Mouse (Mus musculus) liver, embryonic 11.5 days (tissue): ENCODE data around the gene Hba-a2. TPM values are rescaled to one million over a fixed set of nuclear protein-coding genes. Genes with fewer than 3 reads are reported as not detected.
A peak's percentile ranks its signal among the peaks of the same experiment; 100 is the strongest.
"Not testable (repeated sequence)": the region's sequence is repeated elsewhere in the genome, so short reads cannot be mapped to it uniquely, and the experiment has no call there.

Source experiments
- ATAC-seq: fragments of 200-750 bp; cut with Nextera tagmentation; replicated peaks from 2 replicates; pipeline ENCODE4 v1.8.0; 2017; ENCODE audit warnings: moderate number of reproducible peaks, mild to moderate bottlenecking, moderate TSS enrichment, moderate library complexity; ENCODE audit not compliant: low FRiP score
- DNase-seq: peaks from one replicate; pipeline ENCODE4 v3.0.0-alpha.2; 2017; ENCODE audit warnings: low spot score
- H3K27ac ChIP-seq: fragments of 300-500 bp; sonication (generic); 2 replicates; pipeline ENCODE4 v1.5.1; 2014; ENCODE audit warnings: mild to moderate bottlenecking, low read depth, low read length, control low read depth
- H3K27me3 ChIP-seq: fragments of 300-500 bp; sonication (generic); replicated peaks from 2 replicates; pipeline ENCODE4 v1.6.1; 2014; ENCODE audit warnings: low read length, mixed read lengths; ENCODE audit not compliant: control insufficient read depth, insufficient read depth
- H3K36me3 ChIP-seq: fragments of 300-500 bp; sonication (generic); 2 replicates; pipeline ENCODE4 v1.6.1; 2014; ENCODE audit warnings: mild to moderate bottlenecking, low read length, moderate library complexity, mixed read lengths; ENCODE audit not compliant: control insufficient read depth, insufficient read depth
- H3K4me1 ChIP-seq: fragments of 300-500 bp; sonication (generic); replicated peaks from 2 replicates; pipeline ENCODE4 v1.6.1; 2014; ENCODE audit warnings: low read length, mixed read lengths; ENCODE audit not compliant: control insufficient read depth, insufficient read depth
- H3K4me2 ChIP-seq: fragments of 300-500 bp; sonication (generic); 2 replicates; pipeline ENCODE4 v1.6.1; 2014; ENCODE audit warnings: mild to moderate bottlenecking, control low read depth, moderate library complexity
- H3K4me3 ChIP-seq: fragments of 300-500 bp; sonication (generic); 2 replicates; pipeline ENCODE4 v1.5.1; 2014; ENCODE audit warnings: low read depth, low read length, control low read depth
- H3K9ac ChIP-seq: fragments of 300-500 bp; sonication (generic); 2 replicates; pipeline ENCODE4 v1.6.1; 2014; ENCODE audit warnings: low read depth, low read length, control low read depth
- H3K9me3 ChIP-seq: fragments of 300-500 bp; sonication (generic); 2 replicates; pipeline ENCODE4 v1.6.1; 2016; ENCODE audit warnings: low read length, inconsistent platforms, mixed read lengths; ENCODE audit not compliant: control insufficient read depth
- WGBS: fragments of 180-500 bp; shearing (Covaris S2); extraction: QIAGEN DNeasy Blood & Tissue Kit; methylation state at CpG from one replicate; pipeline ENCODE4 v1.1.7; 2014; 5-methylcytosine and 5-hydroxymethylcytosine counted together
- polyA plus RNA-seq: library from polyadenylated mRNA; unstranded; fragments of >200 nt; fragmentation: Nextera tagmentation; extraction: Ambion mirVana; gene quantifications from 2 replicates; pipeline ENCODE4 v1.2.1, GENCODE M21; 2014

Hba-a2 gene
- 25,282 and 25,421 TPM in 2 replicates for polyA plus RNA-seq

DNA sequence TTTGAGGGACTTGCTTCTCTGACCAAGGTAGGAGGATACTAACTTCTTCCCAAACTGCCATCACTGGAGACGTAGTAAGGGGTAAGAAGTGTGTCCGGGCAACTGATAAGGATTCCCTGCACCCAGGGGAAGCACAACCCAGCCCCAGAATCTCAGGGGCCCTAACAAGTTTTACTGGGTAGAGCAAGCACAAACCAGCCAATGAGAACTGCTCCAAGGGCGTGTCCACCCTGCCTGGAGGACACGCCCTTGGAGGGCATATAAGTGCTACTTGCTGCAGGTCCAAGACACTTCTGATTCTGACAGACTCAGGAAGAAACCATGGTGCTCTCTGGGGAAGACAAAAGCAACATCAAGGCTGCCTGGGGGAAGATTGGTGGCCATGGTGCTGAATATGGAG lies at the start of gene Hba-a2:
Gene Hba-a2, plus strand, starts transcription at position 287 of the 400 bp plus-strand sequence.
- H3K27me3 ChIP-seq, H3K36me3 ChIP-seq, H3K4me1 ChIP-seq, H3K9me3 ChIP-seq, DNase-seq: not testable (repeated sequence)
- peak within 1 kb of the TSS; percentile 81 for H3K27ac ChIP-seq
- WGBS: no CpG with 5 or more reads among the region's 4 CpGs
- peak within 1 kb of the TSS; percentile 45 for H3K4me3 ChIP-seq
- peak; percentile 88 for ATAC-seq
- peak within 1 kb of the TSS; percentile 50 for H3K4me2 ChIP-seq
- peak within 1 kb of the TSS; percentile 55 for H3K9ac ChIP-seq

- Histone ChIP-seq H3K4me1 (peaks cover 58% of the 10 kb centered on the region), H3K36me3 (peaks cover 9% of the 10 kb centered on the region), H3K4me3 (no peak overlapping the region), H3K9me3 (no peaks in the 10 kb centered on the region), H3K4me2 (no peak overlapping the region), H3K27ac (peak overlapping the region; percentile 78), H3K27me3 (no peaks in the 10 kb centered on the region), H3K9ac (0 out of 2 replicates have a peak overlapping the region, but pooled peaks have one; percentile 31)
- DNase-seq (no peak), ATAC-seq (no peak)
Measured at GRCm38 (mm10) chr11:32247068-32247467, 49.2 kb upstream of the Hba-a2 start.

DNA sequence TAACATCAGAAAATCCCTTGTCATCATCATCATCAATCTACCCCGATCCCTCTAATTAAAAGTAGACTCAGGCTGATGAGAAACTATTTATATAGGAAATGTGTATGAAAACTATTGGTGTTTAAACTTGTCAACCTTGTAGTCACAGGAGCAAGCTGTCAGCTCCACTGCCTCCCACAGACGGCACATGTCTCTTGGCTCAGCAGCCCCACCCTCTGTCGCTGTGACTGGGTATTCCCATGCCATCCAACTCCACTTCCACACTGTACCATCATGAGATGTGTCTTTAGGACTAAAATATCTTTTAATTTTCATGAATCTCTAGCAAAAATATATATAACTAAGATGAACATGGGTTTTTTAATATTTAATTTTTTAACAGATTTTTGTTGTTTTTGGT lies 47.9 kb upstream of the Hba-a2 start:
- DNase-seq: no peak
- Histone ChIP-seq H3K27ac (peak overlapping the region; percentile 78; the same call in 1 of the 2 replicates), H3K9ac (no peak overlapping the region), H3K36me3 (peaks cover 11% of the 10 kb centered on the region), H3K27me3 (no peaks in the 10 kb centered on the region), H3K4me1 (peaks cover 47% of the 10 kb centered on the region), H3K4me3 (no peak overlapping the region), H3K4me2 (no peak overlapping the region), H3K9me3 (no peaks in the 10 kb centered on the region)
- WGBS: 78% methylated on average over 3 of the region's 3 CpGs
- ATAC-seq: no peak

- peaks cover 11% of the 10 kb centered on the region for H3K36me3 ChIP-seq
- no peaks in the 10 kb centered on the region for H3K27me3 ChIP-seq
- H3K27ac ChIP-seq: peak overlapping the region; percentile 92
- no peak overlapping the region for H3K4me3 ChIP-seq
- peak overlapping the region; percentile 30 for H3K4me2 ChIP-seq
- ATAC-seq: peak; percentile 98
- 67% methylated on average over 8 of the region's 8 CpGs for WGBS
- no peak for DNase-seq
- H3K4me1 ChIP-seq: peaks cover 37% of the 10 kb centered on the region
- H3K9ac ChIP-seq: peak overlapping the region; percentile 55
- no peaks in the 10 kb centered on the region for H3K9me3 ChIP-seq
Measured at GRCm38 (mm10) chr11:32250880-32251763, 45.2 kb upstream of the Hba-a2 start.

DNA sequence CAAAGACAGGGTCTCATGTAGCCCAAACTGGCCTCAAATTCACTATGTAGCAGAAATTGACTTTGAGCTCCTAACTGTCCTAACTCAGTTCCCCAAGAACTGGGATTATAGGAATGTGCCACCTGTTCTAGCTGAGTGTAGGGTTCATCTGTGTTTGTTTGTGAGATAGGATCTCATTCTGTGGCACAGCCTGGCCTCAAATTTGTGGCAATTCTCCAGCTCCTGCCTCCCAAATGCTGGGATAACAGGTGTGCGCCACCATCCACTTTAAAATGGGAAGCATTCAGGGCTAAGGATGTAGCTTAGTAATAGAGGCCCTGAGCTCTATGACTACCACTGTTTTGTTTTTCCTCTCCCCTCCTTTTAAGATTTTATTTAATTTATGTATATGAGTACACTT lies 43.2 kb upstream of the Hba-a2 start:
- Histone ChIP-seq H3K36me3 (peaks cover 8% of the 10 kb centered on the region), H3K4me3 (no peak overlapping the region), H3K4me1 (peaks cover 39% of the 10 kb centered on the region), H3K9ac (no peak overlapping the region), H3K27me3 (no peaks in the 10 kb centered on the region), H3K4me2 (no peak overlapping the region), H3K9me3 (no peaks in the 10 kb centered on the region), H3K27ac (peak overlapping the region; percentile 47)
- WGBS: 97% methylated on average over 1 of the region's 1 CpGs
- ATAC-seq (no peak), DNase-seq (no peak)

GRCm38 (mm10) chr11:32256146-32256545 lies 40.1 kb upstream of the Hba-a2 start:
- peak overlapping the region; percentile 48 for H3K4me2 ChIP-seq
- peak overlapping the region; percentile 93 for H3K27ac ChIP-seq
- peak; percentile 100 for ATAC-seq
- DNase-seq: no peak
- H3K27me3 ChIP-seq: no peaks in the 10 kb centered on the region
- H3K4me1 ChIP-seq: peaks cover 27% of the 10 kb centered on the region
- WGBS: 57% methylated on average over 1 of the region's 1 CpGs
- peaks cover 2% of the 10 kb centered on the region; the same call in 1 of the 2 replicates for H3K36me3 ChIP-seq
- H3K4me3 ChIP-seq: no peak overlapping the region
- H3K9ac ChIP-seq: peak overlapping the region; percentile 54
- no peaks in the 10 kb centered on the region for H3K9me3 ChIP-seq

GRCm38 (mm10) chr11:32256566-32256965 lies 39.7 kb upstream of the Hba-a2 start:
- Histone ChIP-seq H3K4me3 (no peak overlapping the region), H3K36me3 (peaks cover 3% of the 10 kb centered on the region; the same call in 1 of the 2 replicates), H3K9ac (peak overlapping the region; percentile 41), H3K9me3 (no peaks in the 10 kb centered on the region), H3K4me2 (peak overlapping the region; percentile 44), H3K27ac (peak overlapping the region; percentile 93), H3K4me1 (peaks cover 23% of the 10 kb centered on the region), H3K27me3 (no peaks in the 10 kb centered on the region)
- DNase-seq (no peak), ATAC-seq (no peak; the same call in 1 of the 2 replicates)
- 67% methylated on average over 3 of the region's 3 CpGs for WGBS

- ATAC-seq: no peak
- 0 out of 2 replicates have a peak overlapping the region, but pooled peaks have one; percentile 3 for H3K9ac ChIP-seq
- peaks cover 28% of the 10 kb centered on the region for H3K4me1 ChIP-seq
Measured at GRCm38 (mm10) chr11:32262674-32263415, 33.4 kb upstream of the Hba-a2 start.

More at GRCm38 (mm10) chr11:32262674-32263415, 33.4 kb upstream of the Hba-a2 start:
- no peak overlapping the region for H3K4me3 ChIP-seq
- peak overlapping the region; percentile 77 for H3K27ac ChIP-seq
- H3K9me3 ChIP-seq: no peaks in the 10 kb centered on the region
- WGBS: 73% methylated on average over 10 of the region's 10 CpGs
- no peak overlapping the region for H3K4me2 ChIP-seq
- no peaks in the 10 kb centered on the region for H3K27me3 ChIP-seq
- H3K36me3 ChIP-seq: peaks cover 3% of the 10 kb centered on the region; the same call in 1 of the 2 replicates
- DNase-seq: no peak
